Mouse (Mus musculus) myocyte (in vitro differentiated cells): ENCODE data around the gene Nfkbie. TPM values are rescaled to one million over a fixed set of nuclear protein-coding genes. Genes with fewer than 3 reads are reported as not detected.

Experiments used
- H3K27me3 ChIP-seq: one replicate; pipeline ENCODE4 v1.6.1; 2011; ENCODE audit not compliant: control insufficient read depth, insufficient read depth, insufficient read length
- H3K36me3 ChIP-seq: one replicate; pipeline ENCODE4 v1.6.1; 2011; ENCODE audit not compliant: control insufficient read depth, insufficient read depth
- H3K4me2 ChIP-seq: one replicate; pipeline ENCODE4 v1.6.1; 2011; ENCODE audit warnings: low read depth, control low read depth
- H3K4me3 ChIP-seq: one replicate; pipeline ENCODE4 v1.5.1; 2011; ENCODE audit warnings: mild to moderate bottlenecking, control low read depth, moderate library complexity
- H3K79me2 ChIP-seq: one replicate; pipeline ENCODE4 v1.6.1; 2011; ENCODE audit not compliant: control insufficient read depth, insufficient read depth
- H3ac ChIP-seq: one replicate; pipeline ENCODE4 v1.6.1; 2011; ENCODE audit not compliant: control insufficient read depth, insufficient read length
- CEBPB ChIP-seq: IDR thresholded peaks from 2 replicates; pipeline ENCODE4 v1.6.1; 2011; ENCODE audit warnings: mild to moderate bottlenecking, moderate library complexity; ENCODE audit not compliant: poor library complexity, insufficient read depth, severe bottlenecking
- E2F4 ChIP-seq: IDR thresholded peaks from one replicate; pipeline ENCODE4 v1.6.1; 2011; ENCODE audit warnings: mild to moderate bottlenecking, control low read depth, moderate library complexity; ENCODE audit not compliant: insufficient read depth
- MAX ChIP-seq: IDR thresholded peaks from one replicate; pipeline ENCODE4 v1.6.1; 2011; ENCODE audit warnings: low read depth, mild to moderate bottlenecking, control low read depth
- MYOD1 ChIP-seq, 3 experiments: IDR thresholded peaks; one replicate each; pipeline ENCODE4 v1.6.1; 2011; ENCODE audit warnings: control low read depth in 2 of 3, low read depth in 2 of 3, mild to moderate bottlenecking in 2 of 3, moderate library complexity in 1 of 3; ENCODE audit not compliant: insufficient read length in 2 of 3, control insufficient read depth in 1 of 3
- MYOG ChIP-seq, 3 experiments: IDR thresholded peaks; one replicate each; pipeline ENCODE4 v1.6.1; 2011; ENCODE audit warnings: control low read depth in 2 of 3, low read depth in 2 of 3, mild to moderate bottlenecking in 2 of 3; ENCODE audit not compliant: insufficient read length in 2 of 3, control insufficient read depth in 1 of 3, insufficient read depth in 1 of 3
- POLR2A ChIP-seq: IDR thresholded peaks from one replicate; pipeline ENCODE4 v1.6.1; 2011; ENCODE audit warnings: low read depth, mild to moderate bottlenecking, control low read depth, moderate library complexity; ENCODE audit not compliant: insufficient read length
- POLR2AphosphoS2 ChIP-seq: IDR thresholded peaks from one replicate; pipeline ENCODE4 v1.6.1; 2011; ENCODE audit warnings: low read depth, control low read depth; ENCODE audit not compliant: insufficient read length
- REST ChIP-seq: IDR thresholded peaks from one replicate; pipeline ENCODE4 v1.6.1; 2011; ENCODE audit warnings: mild to moderate bottlenecking, control low read depth, moderate library complexity; ENCODE audit not compliant: insufficient read depth, insufficient read length
- SRF ChIP-seq: IDR thresholded peaks from one replicate; pipeline ENCODE4 v1.6.1; 2011; ENCODE audit warnings: low read depth; ENCODE audit not compliant: control insufficient read depth, insufficient read length
- TCF12 ChIP-seq: IDR thresholded peaks from one replicate; pipeline ENCODE4 v1.6.1; 2011; ENCODE audit warnings: mild to moderate bottlenecking, control low read depth; ENCODE audit not compliant: poor library complexity, insufficient read depth, severe bottlenecking
- TCF3 ChIP-seq: IDR thresholded peaks from one replicate; pipeline ENCODE4 v1.6.1; 2011; ENCODE audit warnings: low read depth, control low read depth; ENCODE audit not compliant: insufficient read length
- USF1 ChIP-seq: IDR thresholded peaks from one replicate; pipeline ENCODE4 v1.6.1; 2011; ENCODE audit warnings: low read depth, mild to moderate bottlenecking, control low read depth, moderate library complexity
- polyA plus RNA-seq: library from polyadenylated mRNA; unstranded; fragments of >200 nt; fragmentation: generic; extraction: Trizol; gene quantifications from one replicate; pipeline ENCODE4 v1.2.1, GENCODE M21; 2012; ENCODE audit warnings: missing spikeins

Nfkbie gene
- polyA plus RNA-seq, 1 experiment: 7.3 TPM

- H3K27me3 ChIP-seq: no peaks in the 10 kb centered on the region
- peaks cover 38% of the 10 kb centered on the region for H3K36me3 ChIP-seq
- peaks cover 20% of the 10 kb centered on the region for H3K79me2 ChIP-seq
- peak overlapping the region; percentile 48 for H3K4me3 ChIP-seq
- TF ChIP-seq REST (no peak), TCF12 (no peak), POLR2A (no peak), SRF (no peak)
- H3ac ChIP-seq: no peak overlapping the region
- peak overlapping the region; percentile 94 for H3K4me2 ChIP-seq
These were observed 9.6 kb downstream of the Nfkbie start for GRCm38 (mm10) chr17:45565103-45565502.

- TF ChIP-seq POLR2AphosphoS2 (no peak), REST (no peak), E2F4 (no peak), POLR2A (no peak), MYOG (IDR thresholded peaks at IDR 0.05; ENCODE audit: control insufficient read depth in 1 of 3, insufficient read depth in 1 of 3, insufficient read length in 2 of 3, low read depth in 2 of 3) (no peak), MYOD1 (IDR thresholded peaks at IDR 0.05; ENCODE audit: control insufficient read depth in 1 of 3, insufficient read length in 2 of 3, low read depth in 2 of 3) (no peak), CEBPB (no peak), MAX (no peak)
- H3ac ChIP-seq: no peak overlapping the region
- no peaks in the 10 kb centered on the region for H3K27me3 ChIP-seq
- H3K4me3 ChIP-seq: no peak overlapping the region
- peaks cover 27% of the 10 kb centered on the region for H3K79me2 ChIP-seq
- peaks cover 47% of the 10 kb centered on the region for H3K36me3 ChIP-seq
- no peak overlapping the region for H3K4me2 ChIP-seq
These were observed 10.5 kb downstream of the Nfkbie start for GRCm38 (mm10) chr17:45566031-45566359.

- no peak for TF ChIP-seq CEBPB
- no peak for TF ChIP-seq USF1
- TF ChIP-seq TCF12: no peak
- peak; percentile 52 for TF ChIP-seq POLR2A
- no peak for TF ChIP-seq MAX
- TF ChIP-seq SRF: no peak
- no peak for TF ChIP-seq TCF3
- TF ChIP-seq MYOG (IDR thresholded peaks at IDR 0.05; ENCODE audit: control insufficient read depth in 1 of 3, insufficient read depth in 1 of 3, insufficient read length in 2 of 3, low read depth in 2 of 3): no peak
- TF ChIP-seq POLR2AphosphoS2: peak; percentile 89
- TF ChIP-seq MYOD1 (IDR thresholded peaks at IDR 0.05; ENCODE audit: control insufficient read depth in 1 of 3, insufficient read length in 2 of 3, low read depth in 2 of 3): no peak
- no peak for TF ChIP-seq E2F4
- TF ChIP-seq REST: no peak
These were observed 11.1 kb downstream of the Nfkbie start for GRCm38 (mm10) chr17:45566360-45567161.

GRCm38 (mm10) chr17:45567162-45567601 lies 11.7 kb downstream of the Nfkbie start:
- H3K4me3 ChIP-seq: no peak overlapping the region
- no peaks in the 10 kb centered on the region for H3K27me3 ChIP-seq
- H3K79me2 ChIP-seq: peaks cover 39% of the 10 kb centered on the region
- peaks cover 59% of the 10 kb centered on the region for H3K36me3 ChIP-seq
- H3ac ChIP-seq: no peak overlapping the region
- TF ChIP-seq MYOG (IDR thresholded peaks at IDR 0.05; ENCODE audit: control insufficient read depth in 1 of 3, insufficient read depth in 1 of 3, insufficient read length in 2 of 3, low read depth in 2 of 3) (no peak), POLR2A (peak; percentile 14), POLR2AphosphoS2 (peak; percentile 18), MYOD1 (IDR thresholded peaks at IDR 0.05; ENCODE audit: control insufficient read depth in 1 of 3, insufficient read length in 2 of 3, low read depth in 2 of 3) (no peak), CEBPB (no peak)
- no peak overlapping the region for H3K4me2 ChIP-seq

More at GRCm38 (mm10) chr17:45566360-45567161, 11.1 kb downstream of the Nfkbie start:
- H3K4me2 ChIP-seq: no peak overlapping the region
- H3K4me3 ChIP-seq: no peak overlapping the region
- H3K36me3 ChIP-seq: peaks cover 53% of the 10 kb centered on the region
- H3K79me2 ChIP-seq: peaks cover 33% of the 10 kb centered on the region
- H3ac ChIP-seq: no peak overlapping the region
- H3K27me3 ChIP-seq: no peaks in the 10 kb centered on the region

- peaks cover 48% of the 10 kb centered on the region for H3K79me2 ChIP-seq
- H3K36me3 ChIP-seq: peaks cover 59% of the 10 kb centered on the region
- H3ac ChIP-seq: no peak overlapping the region
- no peak overlapping the region for H3K4me2 ChIP-seq
- TF ChIP-seq SRF (no peak), MAX (no peak), E2F4 (no peak), CEBPB (no peak), TCF12 (no peak)
- H3K27me3 ChIP-seq: no peaks in the 10 kb centered on the region
- H3K4me3 ChIP-seq: no peak overlapping the region
These were observed 13.5 kb downstream of the Nfkbie start for GRCm38 (mm10) chr17:45568990-45569389.
